Mouse (Mus musculus) cortical plate, adult 2 months (tissue): ENCODE data around the gene Rabep1. TPM values are rescaled to one million over a fixed set of nuclear protein-coding genes. Genes with fewer than 3 reads are reported as not detected.

Experiments
- H3K27ac ChIP-seq: fragments of 200-500 bp; 2 replicates; pipeline ENCODE4 v1.5.1; 2012; ENCODE audit warnings: low read length, control low read depth, inconsistent platforms; ENCODE audit not compliant: insufficient read depth
- H3K4me1 ChIP-seq: fragments of 200-500 bp; 2 replicates; pipeline ENCODE4 v1.6.1; 2011; ENCODE audit warnings: low read length; ENCODE audit not compliant: control insufficient read depth, insufficient read depth
- H3K4me3 ChIP-seq: fragments of 200-500 bp; 2 replicates; pipeline ENCODE4 v1.5.1; 2011; ENCODE audit warnings: mild to moderate bottlenecking, low read length, control low read depth; ENCODE audit not compliant: insufficient read depth
- CTCF ChIP-seq: fragments of 200-500 bp; IDR thresholded peaks from 2 replicates; pipeline ENCODE4 v1.5.1; 2011; ENCODE audit warnings: mild to moderate bottlenecking, control low read depth, low read length; ENCODE audit not compliant: insufficient read depth; ENCODE audit errors: extremely low read depth
- POLR2A ChIP-seq: fragments of 200-500 bp; IDR thresholded peaks from 2 replicates; pipeline ENCODE4 v1.6.1; 2011; ENCODE audit warnings: mild to moderate bottlenecking, low read length, control low read depth; ENCODE audit not compliant: insufficient read depth; ENCODE audit errors: extremely low read depth
- polyA plus RNA-seq: library from polyadenylated mRNA; depleted of rRNA; stranded (reverse); fragments of >200 nt; gene quantifications from 2 replicates; pipeline ENCODE4 v1.2.3, GENCODE M21; 2012

The Rabep1 gene
- polyA plus RNA-seq, 1 experiment, result 40.7 TPM

DNA sequence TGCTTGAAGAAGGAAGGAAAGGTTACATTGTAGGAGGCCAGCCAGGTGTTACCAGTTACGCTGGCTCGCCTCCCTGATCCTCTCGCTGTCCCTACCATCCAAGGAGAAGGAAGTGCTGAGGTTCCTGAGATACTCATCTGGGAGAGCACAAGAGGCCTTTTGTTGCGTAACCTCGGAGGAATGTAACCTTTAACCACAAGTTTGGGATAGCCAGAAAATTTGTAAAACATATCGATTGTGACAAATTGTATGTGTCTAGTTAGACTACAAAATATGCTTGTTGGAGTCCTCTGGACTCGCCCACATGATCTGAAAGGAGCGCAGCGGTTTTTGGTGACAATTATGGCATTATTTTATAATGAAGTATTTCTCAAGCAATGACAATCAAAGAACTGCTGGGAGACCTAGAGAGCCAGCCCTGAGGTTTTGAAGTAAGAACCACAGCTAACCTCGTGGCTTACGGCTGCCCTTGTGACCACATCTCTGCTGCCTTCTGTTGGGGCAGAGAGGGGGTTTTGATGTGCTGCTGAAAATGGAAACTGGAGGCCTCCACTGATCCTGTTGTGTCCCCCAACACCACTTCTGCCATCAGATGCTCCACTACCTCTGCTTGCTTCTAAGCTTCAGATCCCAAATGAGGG lies 15.5 kb upstream of the Rabep1 start:
- H3K4me1 ChIP-seq, result peaks cover 1% of the 10 kb centered on the region
- no peak overlapping the region for H3K27ac ChIP-seq
- H3K4me3 ChIP-seq, result no peak overlapping the region
- TF ChIP-seq CTCF, result no peak
- TF ChIP-seq POLR2A, result no peak

DNA sequence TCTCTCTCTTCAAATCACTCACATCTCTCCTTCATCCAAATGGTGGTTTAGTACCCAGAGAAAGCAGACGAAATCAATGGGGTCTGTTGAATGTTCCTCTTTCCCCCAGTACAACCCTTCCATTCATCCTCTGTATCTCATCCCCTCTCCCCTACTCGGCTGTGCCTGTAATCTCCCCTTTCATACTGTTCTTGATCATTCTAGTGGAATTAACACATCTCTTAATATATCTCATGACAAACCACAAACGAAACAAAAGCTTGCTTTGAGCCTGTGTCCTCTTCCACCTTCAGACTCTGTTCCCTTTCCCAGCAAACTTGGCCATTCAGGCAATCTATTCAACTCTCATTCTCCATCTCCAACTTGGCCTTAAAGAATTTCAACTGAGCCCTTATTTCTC lies 13.4 kb upstream of the Rabep1 start:
- Histone ChIP-seq H3K4me3 (no peak overlapping the region), H3K27ac (no peak overlapping the region), H3K4me1 (peaks cover 1% of the 10 kb centered on the region)
- TF ChIP-seq CTCF, result no peak
- no peak for TF ChIP-seq POLR2A

DNA sequence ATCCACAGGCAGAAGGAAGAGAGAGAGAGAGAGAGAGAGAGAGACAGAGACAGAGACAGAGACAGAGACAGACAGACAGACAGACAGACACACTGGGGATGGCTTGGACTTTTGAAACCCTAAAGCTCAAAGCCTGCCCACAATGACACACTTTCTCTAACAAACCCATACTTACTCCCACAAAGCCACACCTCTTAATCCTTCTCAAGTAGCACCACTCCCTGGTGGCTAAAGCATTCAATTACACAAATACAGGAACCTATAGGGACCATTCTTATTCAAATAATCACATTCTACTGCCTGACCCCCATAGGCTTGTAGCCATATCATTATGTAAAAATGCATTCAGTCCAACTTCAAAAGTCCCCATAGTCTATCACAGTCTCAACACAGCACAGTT lies 11.2 kb upstream of the Rabep1 start:
- Histone ChIP-seq H3K27ac (no peak overlapping the region), H3K4me1 (peaks cover 1% of the 10 kb centered on the region), H3K4me3 (no peak overlapping the region)
- no peak for TF ChIP-seq POLR2A
- no peak for TF ChIP-seq CTCF

DNA sequence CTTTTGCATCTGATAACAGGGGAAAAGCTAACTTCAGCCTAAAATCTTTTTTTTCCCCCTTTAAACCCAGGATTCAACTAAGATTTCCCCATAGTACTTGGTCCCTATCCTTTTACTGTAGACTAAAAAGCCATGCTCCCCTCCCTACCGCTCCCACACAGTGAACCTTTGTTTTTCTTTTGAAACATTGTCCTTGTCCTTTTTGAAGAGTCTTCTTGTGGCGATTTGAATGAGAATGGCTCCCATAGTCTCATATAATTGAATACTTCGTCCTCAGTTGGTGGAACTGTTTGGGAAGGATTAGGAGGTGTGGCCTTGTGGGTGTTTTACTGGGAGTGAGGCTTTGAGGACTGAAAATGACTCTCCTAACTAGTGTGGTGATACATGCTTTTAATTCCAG lies 10.7 kb upstream of the Rabep1 start:
- TF ChIP-seq POLR2A, result no peak
- TF ChIP-seq CTCF, result no peak
- no peak overlapping the region for H3K27ac ChIP-seq
- no peak overlapping the region for H3K4me3 ChIP-seq
- peaks cover 1% of the 10 kb centered on the region for H3K4me1 ChIP-seq

DNA sequence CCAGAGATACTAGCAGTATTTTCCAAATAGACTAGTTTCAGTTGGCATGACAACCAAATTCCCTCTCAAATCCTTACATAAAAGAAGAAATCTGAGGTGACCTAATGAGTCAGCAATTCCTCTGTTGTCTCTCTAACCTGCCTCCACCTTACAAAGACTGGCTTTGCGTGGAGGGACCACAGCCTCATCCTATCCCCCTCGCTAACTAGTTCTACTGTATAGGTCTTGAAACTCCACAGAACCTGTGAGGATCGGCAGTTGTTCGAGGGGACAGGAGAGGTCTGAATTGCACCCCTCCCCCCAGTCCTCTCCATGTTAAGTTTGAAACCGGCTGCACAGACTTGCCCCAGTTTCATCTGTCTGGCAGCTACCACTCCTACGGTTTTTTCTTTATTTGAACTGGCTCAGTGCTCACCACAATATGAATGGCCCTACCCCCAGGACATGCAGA lies 9.2 kb upstream of the Rabep1 start:
- H3K27ac ChIP-seq, result no peak overlapping the region
- H3K4me3 ChIP-seq, result no peak overlapping the region
- H3K4me1 ChIP-seq, result peaks cover 1% of the 10 kb centered on the region
- no peak for TF ChIP-seq CTCF
- no peak for TF ChIP-seq POLR2A

DNA sequence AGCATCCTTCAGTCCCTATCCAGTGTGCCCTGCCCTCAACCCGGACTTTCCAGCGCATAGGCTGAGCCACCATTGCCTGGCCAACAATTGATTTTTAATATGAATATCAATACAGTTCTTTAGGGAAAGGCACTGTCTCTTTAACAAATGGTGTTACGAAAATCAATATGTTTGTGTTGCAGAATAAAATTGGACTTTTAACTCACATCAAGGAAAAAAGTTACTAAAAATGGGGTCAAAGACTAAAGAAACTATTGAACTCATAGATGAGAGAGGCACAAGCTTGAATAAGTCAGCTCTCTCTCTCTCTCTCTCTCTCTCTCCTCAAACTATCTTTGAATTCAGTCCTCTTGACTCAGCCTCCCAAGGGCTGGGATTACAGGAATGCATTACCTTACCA lies 7.5 kb upstream of the Rabep1 start:
- Histone ChIP-seq H3K4me3 (no peak overlapping the region), H3K4me1 (no peaks in the 10 kb centered on the region), H3K27ac (no peak overlapping the region)
- no peak for TF ChIP-seq POLR2A
- TF ChIP-seq CTCF, result no peak

DNA sequence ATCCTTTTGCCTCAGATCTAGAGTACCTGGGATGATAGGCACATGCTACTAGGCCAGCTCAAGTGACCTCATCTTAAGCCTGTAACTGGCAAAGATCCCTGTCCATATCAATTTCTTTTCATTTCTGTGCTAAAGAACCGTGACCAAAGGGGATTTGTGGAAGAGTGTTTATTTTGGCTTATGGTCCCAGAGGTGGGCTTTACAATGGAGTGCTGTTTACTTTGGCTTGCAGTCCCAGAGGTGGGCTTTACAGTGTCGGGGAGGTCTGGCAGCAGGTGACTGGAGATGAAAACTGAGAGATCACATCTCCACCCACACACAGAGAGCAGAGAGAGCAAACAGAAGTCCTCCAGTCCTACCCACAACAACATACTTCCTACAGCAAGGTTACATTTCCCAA lies 6.0 kb upstream of the Rabep1 start:
- Histone ChIP-seq H3K4me3 (no peak overlapping the region), H3K27ac (no peak overlapping the region), H3K4me1 (no peaks in the 10 kb centered on the region)
- TF ChIP-seq CTCF, result no peak
- no peak for TF ChIP-seq POLR2A

DNA sequence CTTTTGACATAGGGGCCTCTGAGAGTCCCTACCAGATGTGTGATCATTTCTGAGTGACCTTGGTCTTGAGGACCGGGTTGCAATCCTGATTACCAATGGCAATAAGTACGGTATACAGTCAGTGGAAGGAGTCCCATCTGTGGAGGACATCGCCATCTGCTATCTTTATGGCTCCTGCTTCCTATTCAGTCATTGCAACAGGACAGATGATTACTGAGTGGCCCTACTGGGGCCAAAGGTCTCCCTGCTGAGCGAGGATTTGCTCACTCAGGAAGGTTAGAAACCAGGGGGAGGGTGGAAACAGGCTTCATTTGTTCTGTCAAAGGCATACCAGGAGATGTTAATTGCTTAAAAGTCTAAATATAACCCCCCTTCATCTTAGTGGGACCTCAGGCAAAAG lies 1.6 kb upstream of the Rabep1 start:
- Histone ChIP-seq H3K4me1 (peaks cover 6% of the 10 kb centered on the region; the same call in 1 of the 2 replicates), H3K4me3 (no peak overlapping the region), H3K27ac (no peak overlapping the region)
- TF ChIP-seq POLR2A (no peak), CTCF (no peak)

DNA sequence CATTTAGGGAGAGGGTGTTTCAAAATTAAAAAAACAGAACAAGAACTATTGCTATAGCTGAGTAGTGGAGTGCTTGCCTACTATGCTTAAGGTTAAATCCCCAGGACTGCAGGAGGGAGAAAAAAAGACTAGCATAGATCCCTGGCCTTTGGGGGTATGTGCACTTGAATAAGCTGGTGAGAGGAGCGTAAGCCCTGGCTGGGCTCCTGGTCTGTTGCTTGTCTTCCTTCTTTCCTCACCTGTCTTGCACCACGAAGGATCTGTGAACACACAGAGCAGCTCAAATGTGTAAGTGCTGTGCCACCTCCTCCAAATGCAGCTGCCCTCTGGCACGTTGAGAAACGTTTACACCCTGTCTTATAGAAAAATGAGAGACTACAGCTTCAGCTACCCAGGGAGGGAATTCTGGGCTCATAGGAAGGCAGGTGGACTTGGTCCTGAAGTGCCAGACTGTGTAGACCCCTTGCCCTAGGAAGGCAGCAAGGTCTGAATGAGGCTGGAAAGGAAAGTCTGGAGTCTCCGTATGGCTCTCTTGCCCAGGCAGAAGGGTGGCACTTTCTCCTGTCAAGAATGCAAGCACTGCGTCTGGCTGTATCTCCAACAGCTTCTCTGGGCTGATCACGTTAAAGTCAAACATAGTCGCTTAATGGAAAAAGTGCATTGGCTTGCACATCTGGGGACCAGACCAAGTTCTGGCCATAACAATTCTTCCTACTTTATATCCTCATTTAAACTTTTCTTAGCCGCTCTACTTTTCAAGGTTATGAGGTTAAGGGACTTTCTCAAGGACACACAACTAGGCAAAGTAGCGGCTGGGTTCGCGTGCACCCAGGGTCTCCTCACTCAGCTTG lies 652 bp upstream of the Rabep1 start:
- H3K4me1 ChIP-seq, result peaks cover 6% of the 10 kb centered on the region; the same call in 1 of the 2 replicates
- TF ChIP-seq POLR2A (no peak), CTCF (no peak)
- H3K4me3 ChIP-seq, result peak overlapping the region; percentile 100
- peak overlapping the region; percentile 51; the same call in 1 of the 2 replicates for H3K27ac ChIP-seq
